Mouse (Mus musculus): Measurements from ENCODE around the gene Kcmf1.

DNA sequence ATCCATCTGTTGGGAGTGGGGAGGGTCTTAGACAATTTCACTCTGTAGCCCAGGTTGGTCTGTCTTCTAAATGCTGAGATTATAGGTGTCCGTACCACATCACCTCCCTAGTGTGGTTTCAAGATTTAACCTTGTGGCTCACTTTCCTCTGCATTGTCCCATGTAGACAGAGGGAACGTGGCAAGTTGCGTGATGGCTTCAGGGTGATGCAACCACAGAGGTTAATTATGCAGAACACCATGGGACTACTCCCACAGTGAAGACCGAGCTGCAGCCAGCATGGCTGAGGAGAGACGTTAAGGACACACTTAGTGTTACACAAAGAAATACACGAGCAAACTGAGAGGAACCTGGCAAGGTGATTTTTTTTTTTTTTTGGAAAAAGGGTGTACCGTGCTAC, 16.6 kb upstream of the Kcmf1 start:
- TF ChIP-seq CTCF (IDR thresholded peaks at IDR 0.05; ENCODE audit: low read depth) (no peak), EP300 (optimal IDR thresholded peaks at IDR 0.05) (no peak)

Data from stomach, postnatal 0 days (tissue).